Mouse (Mus musculus): ENCODE measurements around the gene Trmt2a.

GRCm38 (mm10) chr16:18253866-18254265 is 5.4 kb downstream of the Trmt2a start:
- TF ChIP-seq CTCF (IDR thresholded peaks at IDR 0.05; ENCODE audit: low read depth) = no peak
- no peak for TF ChIP-seq EP300 (optimal IDR thresholded peaks at IDR 0.05)

Measured in stomach, postnatal 0 days (tissue).